Comparison of ENCODE assay signal across 8 mouse cellular contexts in the genomic region with DNA sequence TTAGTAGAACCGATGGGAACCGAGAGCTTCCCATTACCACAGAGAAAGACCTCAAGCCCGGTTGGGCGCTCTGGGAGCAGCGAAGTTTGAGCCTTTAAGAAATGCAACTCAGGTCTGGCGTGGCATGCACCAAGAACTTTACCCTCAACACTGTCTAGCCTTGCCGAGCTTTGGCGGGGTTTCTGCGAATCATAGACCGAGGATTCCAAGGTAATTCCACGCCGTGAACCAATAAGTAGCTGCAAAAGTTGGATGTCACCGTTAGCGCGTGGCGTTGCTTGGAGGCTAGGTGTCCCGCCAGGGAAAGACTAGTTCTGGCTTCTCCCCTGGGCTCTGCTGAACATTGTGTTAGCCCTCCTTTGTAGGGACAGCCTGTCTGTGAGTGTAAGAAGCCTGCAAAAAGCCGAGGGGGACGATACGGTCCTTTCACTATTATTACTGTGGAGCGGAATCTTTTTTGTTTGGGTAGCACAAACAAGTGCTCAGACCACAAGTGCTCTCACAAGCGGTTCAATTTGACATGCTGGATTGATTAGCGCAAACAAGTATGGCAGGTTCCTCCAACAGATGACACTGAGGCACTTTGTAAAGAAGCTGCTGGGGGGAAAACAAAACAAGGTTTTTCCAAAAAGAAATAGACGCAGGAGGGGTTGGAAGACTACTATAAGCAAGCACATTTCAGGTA. TPM values are rescaled to one million over a fixed set of nuclear protein-coding genes. Genes with fewer than 3 reads are reported as not detected.
DNase-seq lines count a peak whose midpoint lies in the region; ATAC-seq and TF ChIP-seq lines count a peak whose summit lies in the region.

No protein-coding gene starts in this region.

- H3K9me3 ChIP-seq in lung, postnatal 0 days (ENCODE audit: low read length): no peaks in the 10 kb centered on the region
- H3K9me3 ChIP-seq in stomach, embryonic 14.5 days (ENCODE audit: control insufficient read depth, low read depth, low read length): no peaks in the 10 kb centered on the region

- TF ChIP-seq EP300 in heart, adult 2 months (IDR thresholded peaks at IDR 0.05; ENCODE audit: insufficient read depth, low read depth, low read length): no peak
- TF ChIP-seq EP300 in lung, postnatal 0 days (IDR thresholded peaks at IDR 0.05): no peak

- intact Hi-C loops in heart, adult 2 months (cut with DNase I): loop anchor here (2.0 kb wide), 1 partner anchor 53 kb away; no protein-coding TSS in a partner anchor
- intact Hi-C loops in gastrocnemius, adult 2 months (cut with DNase I): loop anchor here (2.0 to 5.0 kb wide), 2 partner anchors 38 to 47 kb away; no protein-coding TSS in a partner anchor

- no peak for TF ChIP-seq POLR2A in heart, adult 2 months (IDR thresholded peaks at IDR 0.05; ENCODE audit: insufficient read depth, low read depth, low read length)
- TF ChIP-seq POLR2A in kidney, adult 2 months (IDR thresholded peaks at IDR 0.05; ENCODE audit: low read depth, low read length): no peak

- peak overlapping the region; percentile 71 for H3K9ac ChIP-seq in heart, adult 2 months (ENCODE audit: low read depth, low read length)
- peak overlapping the region; percentile 82 for H3K9ac ChIP-seq in lung, postnatal 0 days (replicated peaks; ENCODE audit: low read depth)
- H3K9ac ChIP-seq in stomach, embryonic 14.5 days (replicated peaks; ENCODE audit: low read depth, low read length): peak overlapping the region; percentile 48

- peaks cover 2% of the 10 kb centered on the region; the same call in 1 of the 2 replicates for H3K4me1 ChIP-seq in heart, adult 2 months (ENCODE audit: control insufficient read depth, insufficient read depth, low read length)
- peaks cover 14% of the 10 kb centered on the region for H3K4me1 ChIP-seq in kidney, adult 2 months (ENCODE audit: control insufficient read depth, insufficient read depth, low read length)
- no peaks in the 10 kb centered on the region for H3K4me1 ChIP-seq in lung, postnatal 0 days (ENCODE audit: insufficient read depth, low read depth, low read length)
- no peaks in the 10 kb centered on the region for H3K4me1 ChIP-seq in stomach, embryonic 14.5 days (ENCODE audit: control insufficient read depth, insufficient read depth, low read length)

- no peaks in the 10 kb centered on the region for H3K27me3 ChIP-seq in heart, adult 2 months (ENCODE audit: control insufficient read depth, insufficient read depth, low read length)
- no peaks in the 10 kb centered on the region for H3K27me3 ChIP-seq in kidney, adult 2 months (replicated peaks; ENCODE audit: control insufficient read depth, insufficient read depth, low read length)
- no peaks in the 10 kb centered on the region for H3K27me3 ChIP-seq in lung, postnatal 0 days (replicated peaks; ENCODE audit: insufficient read depth, low read length)
- no peaks in the 10 kb centered on the region for H3K27me3 ChIP-seq in stomach, embryonic 14.5 days (ENCODE audit: control insufficient read depth, insufficient read depth, low read length)

- TF ChIP-seq CTCF in heart, adult 2 months (IDR thresholded peaks at IDR 0.05): no peak
- no peak for TF ChIP-seq CTCF in gastrocnemius, adult 2 months (IDR thresholded peaks at IDR 0.05)
- TF ChIP-seq CTCF in kidney, adult 2 months (conservative IDR thresholded peaks at IDR 0.05; ENCODE audit: insufficient read depth, insufficient read length, low read depth, low read length): no peak
- no peak for TF ChIP-seq CTCF in lung, postnatal 0 days (IDR thresholded peaks at IDR 0.05)

- WGBS in heart, adult 2 months: 4% methylated on average over 24 of the region's 24 CpGs
- WGBS in kidney, adult 2 months: 2% methylated on average over 24 of the region's 24 CpGs
- WGBS in lung, postnatal 0 days: 2% methylated on average over 24 of the region's 24 CpGs
- whole genome bisulfite sequencing in stomach, embryonic 14.5 days: under 1% methylated on average over 24 of the region's 24 CpGs

- DNase-seq in heart, adult 2 months: no peak
- DNase-seq in heart, adult 8-10 months (ENCODE audit: low spot score): no peak
- DNase-seq in adrenal gland, postnatal 10 days: peak; percentile 61
- no peak for DNase-seq in gastrocnemius, adult 2 months
- peak; percentile 91 for DNase-seq in kidney, adult 2 months
- peak; percentile 65 for DNase-seq in lung, postnatal 0 days (ENCODE audit: low spot score)
- DNase-seq in right cerebral cortex, postnatal 10 days (ENCODE audit: low spot score in 2 of 2): no peak

- peak overlapping the region; percentile 66 for H3K4me2 ChIP-seq in lung, postnatal 0 days (replicated peaks; ENCODE audit: low read depth, low read length)
- H3K4me2 ChIP-seq in stomach, embryonic 14.5 days (replicated peaks; ENCODE audit: low read depth, low read length): peak overlapping the region; percentile 61

- H3K36me3 ChIP-seq in heart, adult 2 months (ENCODE audit: control insufficient read depth, insufficient read depth, low read length): no peaks in the 10 kb centered on the region
- H3K36me3 ChIP-seq in kidney, adult 2 months (ENCODE audit: control insufficient read depth, insufficient read depth, low read length): no peaks in the 10 kb centered on the region
- H3K36me3 ChIP-seq in lung, postnatal 0 days (ENCODE audit: insufficient read depth, low read length): no peaks in the 10 kb centered on the region
- no peaks in the 10 kb centered on the region for H3K36me3 ChIP-seq in stomach, embryonic 14.5 days (ENCODE audit: control insufficient read depth, insufficient read depth, low read length)

- peak overlapping the region; percentile 75 for H3K4me3 ChIP-seq in heart, adult 2 months
- peak overlapping the region; percentile 73 for H3K4me3 ChIP-seq in gastrocnemius, adult 2 months
- H3K4me3 ChIP-seq in kidney, adult 2 months (ENCODE audit: insufficient read depth, low read depth, low read length): peak overlapping the region; percentile 71
- H3K4me3 ChIP-seq in lung, postnatal 0 days (ENCODE audit: low read depth, low read length): peak overlapping the region; percentile 75
- H3K4me3 ChIP-seq in stomach, embryonic 14.5 days (ENCODE audit: low read depth, low read length): peak overlapping the region; percentile 73

- H3K79me2 ChIP-seq in heart, adult 2 months (replicated peaks; ENCODE audit: control insufficient read depth, insufficient read depth, low read length): no peaks in the 10 kb centered on the region

- peak overlapping the region; percentile 88 for H3K27ac ChIP-seq in heart, adult 2 months
- peak overlapping the region; percentile 82 for H3K27ac ChIP-seq in gastrocnemius, adult 2 months
- peak overlapping the region; percentile 87 for H3K27ac ChIP-seq in kidney, adult 2 months (ENCODE audit: insufficient read depth, low read depth, low read length)
- peak overlapping the region; percentile 88 for H3K27ac ChIP-seq in lung, postnatal 0 days (ENCODE audit: low read length)
- peak overlapping the region; percentile 90 for H3K27ac ChIP-seq in stomach, embryonic 14.5 days (ENCODE audit: low read length)

- peak; percentile 17 for ATAC-seq in lung, postnatal 0 days
- peak; percentile 35 for ATAC-seq in stomach, embryonic 14.5 days (ENCODE audit: insufficient number of reproducible peaks, insufficient read depth, low FRiP score, low read depth)

RNA-seq across cellular contexts. Expression of gene Mertk, which starts 0.6 kb away (rescaled TPM):
- 1 to 10 TPM; 4.0 to 6.5 TPM for total RNA-seq in heart, adult 2 months (2021)
- 2.5 and 3.3 TPM in 2 replicates for polyA plus RNA-seq in heart, adult 2 months (2012; rRNA removed)
- total RNA-seq in heart, adult 8-10 months (2022): 1 to 10 TPM; 4.4 to 5.3 (median 4.5) TPM
- 10 to 100 TPM in 1 of 2 experiments, 1 to 10 TPM in 1; 10.0 to 12.9 TPM for total RNA-seq in adrenal gland, postnatal 10 days (2021)
- 1 to 10 TPM; 1.6 to 3.5 TPM for total RNA-seq in gastrocnemius, adult 2 months (2021)
- polyA plus RNA-seq in kidney, adult 2 months (2012; rRNA removed): 12.4 and 13.3 TPM in 2 replicates
- polyA plus RNA-seq in lung, postnatal 0 days (2015; fragmentation: Nextera tagmentation; extraction: Ambion mirVana): 8.3 and 10.4 TPM in 2 replicates
- 5.4 and 6.1 TPM in 2 replicates for polyA plus RNA-seq in stomach, embryonic 14.5 days (2014; fragmentation: Nextera tagmentation; extraction: Ambion mirVana)

RNA-seq across cellular contexts. Expression of gene Anapc1, which starts 12.2 kb away (rescaled TPM):
- total RNA-seq in heart, adult 2 months (2021): 10 to 100 TPM; 39.4 to 45.5 TPM
- 31.0 and 33.4 TPM in 2 replicates for polyA plus RNA-seq in heart, adult 2 months (2012; rRNA removed)
- total RNA-seq in heart, adult 8-10 months (2022): 10 to 100 TPM; 37.2 to 41.3 (median 39.1) TPM
- total RNA-seq in adrenal gland, postnatal 10 days (2021): 10 to 100 TPM; 60.5 to 85.7 TPM
- total RNA-seq in gastrocnemius, adult 2 months (2021): 10 to 100 TPM; 35.5 to 38.0 TPM
- 32.2 and 40.6 TPM in 2 replicates for polyA plus RNA-seq in kidney, adult 2 months (2012; rRNA removed)
- polyA plus RNA-seq in lung, postnatal 0 days (2015; fragmentation: Nextera tagmentation; extraction: Ambion mirVana): 15.9 and 20.4 TPM in 2 replicates
- 86.0 and 86.3 TPM in 2 replicates for polyA plus RNA-seq in stomach, embryonic 14.5 days (2014; fragmentation: Nextera tagmentation; extraction: Ambion mirVana)

Comparison
In these comparisons a context has a peak if more than half of its experiments do, and no peak if none do; other contexts are left out.
1. DNase-seq: peak in adrenal gland, postnatal 10 days (single experiment), kidney, adult 2 months (single experiment) and lung, postnatal 0 days (single experiment); none in heart, adult 2 months (0 of 2), heart, adult 8-10 months (single experiment), gastrocnemius, adult 2 months (single experiment) and right cerebral cortex, postnatal 10 days (0 of 2).
2. Peak in every context shown above with its lines, with median percentiles within 50 percentile points of each other: H3K27ac ChIP-seq, H3K4me3 ChIP-seq and H3K9ac ChIP-seq.